Mouse (Mus musculus): ENCODE measurements at regions not wholly inside any gene's neighbourhood (a gene's known extent, or its start where the extent isn't known, plus 50 kb on each side); places are given as distances from the start of the nearest gene placed in this dataset.

- H3K4me3 ChIP-seq (ENCODE audit: low read depth, low read length): no peak overlapping the region
- no peak for TF ChIP-seq POLR2AphosphoS5 (IDR thresholded peaks at IDR 0.05; ENCODE audit: insufficient replicate concordance, low read depth, low read length)
- TF ChIP-seq GATA1 (IDR thresholded peaks at IDR 0.05; ENCODE audit: borderline replicate concordance, low read length): no peak
- no peak for TF ChIP-seq GATA2 (IDR thresholded peaks at IDR 0.05; ENCODE audit: borderline replicate concordance, low read depth, low read length)
- TF ChIP-seq CTCF (IDR thresholded peaks at IDR 0.05; ENCODE audit: low read depth, low read length): no peak
- TF ChIP-seq TAL1 (conservative IDR thresholded peaks at IDR 0.05; ENCODE audit: low read depth, low read length): no peak
- no peak for ATAC-seq (ENCODE audit: extremely low read depth, insufficient number of reproducible peaks, low FRiP score, poor library complexity, severe bottlenecking)
- no peaks in the 10 kb centered on the region for H3K9me3 ChIP-seq (replicated peaks)
- DNase-seq (ENCODE audit: low spot score): no peak
- no peaks in the 10 kb centered on the region for H3K4me1 ChIP-seq (ENCODE audit: insufficient read depth, low read depth, low read length)
- 0 out of 2 replicates have a peak, but pooled peaks cover 4% of the 10 kb centered on the region for H3K27me3 ChIP-seq (ENCODE audit: insufficient read depth, low read length)
- H3K36me3 ChIP-seq (replicated peaks): no peaks in the 10 kb centered on the region
Observed at GRCm38 (mm10) chr14:48754080-48754720, 80.6 kb upstream of the Otx2 start.

- no peak for ATAC-seq (ENCODE audit: extremely low read depth, insufficient number of reproducible peaks, low FRiP score, poor library complexity, severe bottlenecking)
- H3K4me3 ChIP-seq (ENCODE audit: low read depth, low read length): no peak overlapping the region
- no peak for TF ChIP-seq CTCF (IDR thresholded peaks at IDR 0.05; ENCODE audit: low read depth, low read length)
- TF ChIP-seq TAL1 (conservative IDR thresholded peaks at IDR 0.05; ENCODE audit: low read depth, low read length): no peak
- no peak for TF ChIP-seq POLR2AphosphoS5 (IDR thresholded peaks at IDR 0.05; ENCODE audit: insufficient replicate concordance, low read depth, low read length)
- TF ChIP-seq GATA2 (IDR thresholded peaks at IDR 0.05; ENCODE audit: borderline replicate concordance, low read depth, low read length): no peak
- no peak for TF ChIP-seq GATA1 (IDR thresholded peaks at IDR 0.05; ENCODE audit: borderline replicate concordance, low read length)
- no peaks in the 10 kb centered on the region for H3K36me3 ChIP-seq (replicated peaks)
- H3K4me1 ChIP-seq (ENCODE audit: insufficient read depth, low read depth, low read length): no peaks in the 10 kb centered on the region
- H3K27me3 ChIP-seq (ENCODE audit: insufficient read depth, low read length): 0 out of 2 replicates have a peak, but pooled peaks cover 4% of the 10 kb centered on the region
- no peaks in the 10 kb centered on the region for H3K9me3 ChIP-seq (replicated peaks)
- DNase-seq (ENCODE audit: low spot score): no peak
Observed at GRCm38 (mm10) chr14:48753517-48754079, 80.0 kb upstream of the Otx2 start.

- Histone ChIP-seq H3K4me3 (ENCODE audit: low read depth, low read length) (no peak overlapping the region), H3K4me1 (ENCODE audit: insufficient read depth, low read depth, low read length) (no peaks in the 10 kb centered on the region), H3K27me3 (ENCODE audit: insufficient read depth, low read length) (0 out of 2 replicates have a peak, but pooled peaks cover 4% of the 10 kb centered on the region), H3K9me3 (replicated peaks) (no peaks in the 10 kb centered on the region), H3K36me3 (replicated peaks) (no peaks in the 10 kb centered on the region)
- TF ChIP-seq CTCF (IDR thresholded peaks at IDR 0.05; ENCODE audit: low read depth, low read length) (no peak), GATA2 (IDR thresholded peaks at IDR 0.05; ENCODE audit: borderline replicate concordance, low read depth, low read length) (no peak), TAL1 (conservative IDR thresholded peaks at IDR 0.05; ENCODE audit: low read depth, low read length) (no peak), GATA1 (IDR thresholded peaks at IDR 0.05; ENCODE audit: borderline replicate concordance, low read length) (no peak), POLR2AphosphoS5 (IDR thresholded peaks at IDR 0.05; ENCODE audit: insufficient replicate concordance, low read depth, low read length) (no peak)
- ATAC-seq (ENCODE audit: extremely low read depth, insufficient number of reproducible peaks, low FRiP score, poor library complexity, severe bottlenecking): no peak
- no peak for DNase-seq (ENCODE audit: low spot score)
Observed at GRCm38 (mm10) chr14:48753084-48753483, 79.5 kb upstream of the Otx2 start.

- H3K9me3 ChIP-seq (replicated peaks): no peaks in the 10 kb centered on the region
- no peak for TF ChIP-seq CTCF (IDR thresholded peaks at IDR 0.05; ENCODE audit: low read depth, low read length)
- ATAC-seq (ENCODE audit: extremely low read depth, insufficient number of reproducible peaks, low FRiP score, poor library complexity, severe bottlenecking) (no peak), DNase-seq (ENCODE audit: low spot score) (no peak)
- H3K27me3 ChIP-seq (ENCODE audit: insufficient read depth, low read length): 0 out of 2 replicates have a peak, but pooled peaks cover 4% of the 10 kb centered on the region
- no peak overlapping the region for H3K4me3 ChIP-seq (ENCODE audit: low read depth, low read length)
- H3K36me3 ChIP-seq (replicated peaks): no peaks in the 10 kb centered on the region
- H3K4me1 ChIP-seq (ENCODE audit: insufficient read depth, low read depth, low read length): no peaks in the 10 kb centered on the region
Observed at GRCm38 (mm10) chr14:48752579-48752905, 78.9 kb upstream of the Otx2 start.

GRCm38 (mm10) chr14:48751751-48752578, 78.3 kb upstream of the Otx2 start:
- no peaks in the 10 kb centered on the region for H3K9me3 ChIP-seq (replicated peaks)
- H3K4me3 ChIP-seq (ENCODE audit: low read depth, low read length): no peak overlapping the region
- no peaks in the 10 kb centered on the region for H3K4me1 ChIP-seq (ENCODE audit: insufficient read depth, low read depth, low read length)
- ATAC-seq (ENCODE audit: extremely low read depth, insufficient number of reproducible peaks, low FRiP score, poor library complexity, severe bottlenecking) (no peak), DNase-seq (ENCODE audit: low spot score) (no peak)
- H3K27me3 ChIP-seq (ENCODE audit: insufficient read depth, low read length): 0 out of 2 replicates have a peak, but pooled peaks cover 4% of the 10 kb centered on the region
- no peaks in the 10 kb centered on the region for H3K36me3 ChIP-seq (replicated peaks)
- no peak for TF ChIP-seq CTCF (IDR thresholded peaks at IDR 0.05; ENCODE audit: low read depth, low read length)
- no peak for TF ChIP-seq POLR2AphosphoS5 (IDR thresholded peaks at IDR 0.05; ENCODE audit: insufficient replicate concordance, low read depth, low read length)
- no peak for TF ChIP-seq GATA1 (IDR thresholded peaks at IDR 0.05; ENCODE audit: borderline replicate concordance, low read length)
- no peak for TF ChIP-seq GATA2 (IDR thresholded peaks at IDR 0.05; ENCODE audit: borderline replicate concordance, low read depth, low read length)
- no peak for TF ChIP-seq TAL1 (conservative IDR thresholded peaks at IDR 0.05; ENCODE audit: low read depth, low read length)

GRCm38 (mm10) chr14:48750994-48751393, 77.4 kb upstream of the Otx2 start:
- DNase-seq (ENCODE audit: low spot score): no peak
- TF ChIP-seq GATA2 (IDR thresholded peaks at IDR 0.05; ENCODE audit: borderline replicate concordance, low read depth, low read length): no peak
- TF ChIP-seq CTCF (IDR thresholded peaks at IDR 0.05; ENCODE audit: low read depth, low read length): no peak
- TF ChIP-seq POLR2AphosphoS5 (IDR thresholded peaks at IDR 0.05; ENCODE audit: insufficient replicate concordance, low read depth, low read length): no peak
- TF ChIP-seq GATA1 (IDR thresholded peaks at IDR 0.05; ENCODE audit: borderline replicate concordance, low read length): no peak
- TF ChIP-seq TAL1 (conservative IDR thresholded peaks at IDR 0.05; ENCODE audit: low read depth, low read length): no peak
- no peaks in the 10 kb centered on the region for H3K9me3 ChIP-seq (replicated peaks)
- no peaks in the 10 kb centered on the region for H3K4me1 ChIP-seq (ENCODE audit: insufficient read depth, low read depth, low read length)
- H3K27me3 ChIP-seq (ENCODE audit: insufficient read depth, low read length): 0 out of 2 replicates have a peak, but pooled peaks cover 4% of the 10 kb centered on the region
- no peak for ATAC-seq (ENCODE audit: extremely low read depth, insufficient number of reproducible peaks, low FRiP score, poor library complexity, severe bottlenecking)
- H3K4me3 ChIP-seq (ENCODE audit: low read depth, low read length): no peak overlapping the region
- no peaks in the 10 kb centered on the region for H3K36me3 ChIP-seq (replicated peaks)
